ENCODE assay signal across 7 mouse cellular contexts in genomic region chr11:98943741-98944461, GRCm38 (mm10). TPM values are rescaled to one million over a fixed set of nuclear protein-coding genes. Genes with fewer than 3 reads are reported as not detected.
A peak's percentile ranks its signal among the peaks of the same experiment; 100 is the strongest.
DNase-seq lines count a peak whose midpoint lies in the region; ATAC-seq lines count a peak whose summit lies in the region.

No protein-coding gene starts in this region.

- no peak overlapping the region for H3K4me3 ChIP-seq in brown adipose tissue, adult 24 weeks (ENCODE audit: insufficient read depth, low read depth, low read length)
- peak overlapping the region; percentile 16; the same call in 1 of the 2 replicates for H3K4me3 ChIP-seq in hindbrain, embryonic 10.5 days
- H3K4me3 ChIP-seq in liver, embryonic 15.5 days (replicated peaks) = 0 out of 2 replicates have a peak overlapping the region, but pooled peaks have one; percentile 2

- H3K9me3 ChIP-seq in hindbrain, embryonic 10.5 days = no peaks in the 10 kb centered on the region
- H3K9me3 ChIP-seq in liver, embryonic 15.5 days (replicated peaks) = no peaks in the 10 kb centered on the region

- no peak for ATAC-seq in liver, embryonic 15.5 days (ENCODE audit: insufficient read depth)
- no peak for ATAC-seq in granulocyte monocyte progenitor cell, adult 5-6 weeks (replicated peaks; ENCODE audit: poor library complexity, severe bottlenecking)

- peaks cover 12% of the 10 kb centered on the region for H3K27me3 ChIP-seq in hindbrain, embryonic 10.5 days (ENCODE audit: insufficient read depth, poor library complexity, severe bottlenecking)
- peaks cover 22% of the 10 kb centered on the region for H3K27me3 ChIP-seq in liver, embryonic 15.5 days

- no peak overlapping the region for H3K9ac ChIP-seq in liver, embryonic 15.5 days

- peak overlapping the region; percentile 68 for H3K4me2 ChIP-seq in liver, embryonic 15.5 days

- peak overlapping the region; percentile 89 for H3K27ac ChIP-seq in brown adipose tissue, adult 24 weeks (replicated peaks; ENCODE audit: low read depth, low read length)
- H3K27ac ChIP-seq in hindbrain, embryonic 10.5 days = peak overlapping the region; percentile 87
- peak overlapping the region; percentile 65 for H3K27ac ChIP-seq in liver, embryonic 15.5 days (replicated peaks)

- no peaks in the 10 kb centered on the region for H3K36me3 ChIP-seq in hindbrain, embryonic 10.5 days
- H3K36me3 ChIP-seq in liver, embryonic 15.5 days (replicated peaks) = no peaks in the 10 kb centered on the region

- WGBS in hindbrain, embryonic 10.5 days = 32% methylated on average over 14 of the region's 14 CpGs
- 29% methylated on average over 14 of the region's 14 CpGs for whole genome bisulfite sequencing in liver, embryonic 15.5 days (ENCODE audit: insufficient replicate concordance)

- DNase-seq in retina, postnatal 1 day = peak; percentile 4
- DNase-seq in retina, embryonic 14.5 days (ENCODE audit: low spot score) = no peak
- peak; percentile 30 for DNase-seq in hindbrain, embryonic 10.5 days (ENCODE audit: low spot score)
- no peak for DNase-seq in cerebellum, adult 9-10 months

- H3K4me1 ChIP-seq in brown adipose tissue, adult 24 weeks (ENCODE audit: control insufficient read depth, insufficient read depth, insufficient read length, low read length) = peaks cover 56% of the 10 kb centered on the region
- H3K4me1 ChIP-seq in hindbrain, embryonic 10.5 days (replicated peaks) = peaks cover 82% of the 10 kb centered on the region
- peaks cover 94% of the 10 kb centered on the region for H3K4me1 ChIP-seq in liver, embryonic 15.5 days (replicated peaks)

RNA-seq across cellular contexts. Expression of gene Rara, which starts 16.3 kb away (rescaled TPM):
- polyA plus RNA-seq in brown adipose tissue, adult 24 weeks (2012; ENCODE audit: insufficient read depth, insufficient read length, missing spikeins) = 3.2 and 5.5 TPM in 2 replicates
- polyA plus RNA-seq in hindbrain, embryonic 10.5 days (2016; fragmentation: Nextera tagmentation; extraction: Ambion mirVana) = 28.4 and 53.7 TPM in 2 replicates
- polyA plus RNA-seq in liver, embryonic 15.5 days (2015; fragmentation: Nextera tagmentation; extraction: Ambion mirVana) = 4.4 and 4.5 TPM in 2 replicates
- 3.8 and 8.8 TPM in 2 replicates for total RNA-seq in granulocyte monocyte progenitor cell, adult 5-6 weeks (2014; fragmentation: Nextera tagmentation)
- 1.9 and 3.1 TPM in 2 replicates for total RNA-seq in granulocyte monocyte progenitor cell, adult 5-6 weeks (2017)

RNA-seq across cellular contexts. Expression of gene Cdc6, which starts 36.3 kb away (rescaled TPM):
- 0.28 and 1.7 TPM in 2 replicates for polyA plus RNA-seq in brown adipose tissue, adult 24 weeks (2012; ENCODE audit: insufficient read depth, insufficient read length, missing spikeins)
- polyA plus RNA-seq in hindbrain, embryonic 10.5 days (2016; fragmentation: Nextera tagmentation; extraction: Ambion mirVana) = 45.3 and 63.7 TPM in 2 replicates
- polyA plus RNA-seq in liver, embryonic 15.5 days (2015; fragmentation: Nextera tagmentation; extraction: Ambion mirVana) = 54.6 and 58.0 TPM in 2 replicates
- 47.8 and 58.8 TPM in 2 replicates for total RNA-seq in granulocyte monocyte progenitor cell, adult 5-6 weeks (2014; fragmentation: Nextera tagmentation)
- 30.3 and 43.5 TPM in 2 replicates for total RNA-seq in granulocyte monocyte progenitor cell, adult 5-6 weeks (2017)

RNA-seq across cellular contexts. Expression of gene Gjd3, which starts 38.9 kb away (rescaled TPM):
- not detected in 2 replicates for polyA plus RNA-seq in brown adipose tissue, adult 24 weeks (2012; ENCODE audit: insufficient read depth, insufficient read length, missing spikeins)
- 0.44 TPM in 1 of 2 replicates, not detected in the other for polyA plus RNA-seq in hindbrain, embryonic 10.5 days (2016; fragmentation: Nextera tagmentation; extraction: Ambion mirVana)
- not detected in 2 replicates for polyA plus RNA-seq in liver, embryonic 15.5 days (2015; fragmentation: Nextera tagmentation; extraction: Ambion mirVana)
- not detected in 2 replicates for total RNA-seq in granulocyte monocyte progenitor cell, adult 5-6 weeks (2014; fragmentation: Nextera tagmentation)
- 1.8 TPM in 1 of 2 replicates, not detected in the other for total RNA-seq in granulocyte monocyte progenitor cell, adult 5-6 weeks (2017)

Comparison
In these comparisons a context has a peak if more than half of its experiments do, and no peak if none do; other contexts are left out.
1. DNase-seq: peak in retina, postnatal 1 day (single experiment) and hindbrain, embryonic 10.5 days (single experiment); none in retina, embryonic 14.5 days (single experiment) and cerebellum, adult 9-10 months (single experiment).
2. RNA of gene Cdc6, which starts 36.3 kb away (polyA plus RNA-seq): 54.6 to 58.0 TPM in liver, embryonic 15.5 days and 45.3 to 63.7 TPM in hindbrain, embryonic 10.5 days; 0.28 to 1.7 TPM in brown adipose tissue, adult 24 weeks; every median in the first group is over 10 times any median in the second.
3. Peak in every context shown above with its lines, with median percentiles within 50 percentile points of each other: H3K27ac ChIP-seq.